Mouse (Mus musculus) monocyte, adult 5-6 weeks (primary cell): Measurements from ENCODE around the gene Mavs. TPM values are rescaled to one million over a fixed set of nuclear protein-coding genes. Genes with fewer than 3 reads are reported as not detected.

ENCODE experiments used
- total RNA-seq: library from RNA; stranded (forward); fragments of 200-1000, 200-491, 200-594 nt; gene quantifications from 3 replicates; pipeline ENCODE4 v1.2.3, GENCODE M21; 2017

The Mavs gene
- total RNA-seq, 1 experiment from 2014 or later, result 8.0 TPM

Other genes with a start within 250 kb of the Mavs start
- gene Gfra4, start 191.0 kb upstream of the Mavs start, total RNA-seq, result not detected in 3 replicates
- gene Adam33, start 170.2 kb upstream of the Mavs start, total RNA-seq, result not detected in 3 replicates
- 0.68 to 0.75 TPM in 2 of 3 replicates, not detected in the other for gene Siglec1, start 147.3 kb upstream of the Mavs start, total RNA-seq
- gene Hspa12b, start 106.8 kb upstream of the Mavs start, total RNA-seq, result not detected in 3 replicates
- gene Gm11037, start 100.6 kb upstream of the Mavs start, total RNA-seq, result not detected in 3 replicates
- gene 1700037H04Rik, start 74.0 kb upstream of the Mavs start, total RNA-seq, result 4.0 to 11.8 TPM (median 5.2 TPM) in 3 replicates
- gene Cenpb, start 54.0 kb upstream of the Mavs start, total RNA-seq, result 12.5 to 17.0 TPM (median 14.0 TPM) in 3 replicates
- gene Cdc25b, start 47.1 kb upstream of the Mavs start, total RNA-seq, result 7.7 to 39.4 TPM (median 11.3 TPM) in 3 replicates
- 0.38 to 1.6 TPM in 2 of 3 replicates, not detected in the other for gene Spef1, start 46.8 kb upstream of the Mavs start, total RNA-seq
- gene Ap5s1, start 27.0 kb upstream of the Mavs start, total RNA-seq, result 3.0 to 15.2 TPM (median 13.2 TPM) in 3 replicates
- 38.1 to 53.4 TPM (median 45.9 TPM) in 3 replicates for gene Pank2, start 28.4 kb downstream of the Mavs start, total RNA-seq
- 1.5 to 7.3 TPM (median 1.8 TPM) in 3 replicates for gene Rnf24, start 118.8 kb downstream of the Mavs start, total RNA-seq